Mouse (Mus musculus): Measurements from ENCODE around the gene Vmn1r80. TPM values are rescaled to one million over a fixed set of nuclear protein-coding genes. Genes with fewer than 3 reads are reported as not detected.
A peak's percentile ranks its signal among the peaks of the same experiment; 100 is the strongest.
"Not testable (repeated sequence)": the region's sequence is repeated elsewhere in the genome, so short reads cannot be mapped to it uniquely, and the experiment has no call there.

The Vmn1r80 gene
- not detected in 2 replicates for total RNA-seq (2017)

- no peak for ATAC-seq (ENCODE audit: extremely low read depth, insufficient number of reproducible peaks, low FRiP score, poor library complexity, severe bottlenecking)
Observed at GRCm38 (mm10) chr7:12188986-12189385, at the start of gene Vmn1r80. Gene Vmn1r80 (plus strand): TSS chr7:12189286.

GRCm38 (mm10) chr7:12149957-12150356, 39.1 kb upstream of the Vmn1r80 start, which contains the start of gene Vmn1r78:
Gene Vmn1r78 (plus strand): TSS chr7:12150257.
- ATAC-seq (ENCODE audit: extremely low read depth, insufficient number of reproducible peaks, low FRiP score, poor library complexity, severe bottlenecking), result no peak

- ATAC-seq (ENCODE audit: extremely low read depth, insufficient number of reproducible peaks, low FRiP score, poor library complexity, severe bottlenecking), result peak; percentile 73
Observed at GRCm38 (mm10) chr7:12156463-12156862, 32.6 kb upstream of the Vmn1r80 start.

- ATAC-seq (ENCODE audit: extremely low read depth, insufficient number of reproducible peaks, low FRiP score, poor library complexity, severe bottlenecking), result not testable (repeated sequence)
Observed at GRCm38 (mm10) chr7:12170979-12171378, 18.1 kb upstream of the Vmn1r80 start, which contains the start of gene Vmn1r79. Gene Vmn1r79 (plus strand): TSS chr7:12171279.

GRCm38 (mm10) chr7:12172926-12173325, 16.2 kb upstream of the Vmn1r80 start:
- not testable (repeated sequence) for ATAC-seq (ENCODE audit: extremely low read depth, insufficient number of reproducible peaks, low FRiP score, poor library complexity, severe bottlenecking)

GRCm38 (mm10) chr7:12204141-12204540, 15.1 kb downstream of the Vmn1r80 start:
- ATAC-seq (ENCODE audit: extremely low read depth, insufficient number of reproducible peaks, low FRiP score, poor library complexity, severe bottlenecking), result no peak

Other genes starting within 250 kb of the Vmn1r80 start
- 0.12 TPM in 1 of 2 replicates, not detected in the other for gene Vmn1r77, start 152.5 kb upstream of the Vmn1r80 start, total RNA-seq (2017)
- gene Vmn1r78, start 39.0 kb upstream of the Vmn1r80 start, total RNA-seq (2017), result not detected in 2 replicates
- gene Vmn1r79, start 18.0 kb upstream of the Vmn1r80 start, total RNA-seq (2017), result not detected in 2 replicates
- 0.93 TPM in 1 of 2 replicates, not detected in the other for gene Vmn1r81, start 79.0 kb downstream of the Vmn1r80 start, total RNA-seq (2017)
- gene Vmn1r82, start 111.1 kb downstream of the Vmn1r80 start, total RNA-seq (2017), result 0.12 TPM in 1 of 2 replicates, not detected in the other
- not detected in 2 replicates for gene Vmn1r83, start 140.2 kb downstream of the Vmn1r80 start, total RNA-seq (2017)
- not detected in 2 replicates for gene Vmn1r84, start 180.0 kb downstream of the Vmn1r80 start, total RNA-seq (2017)
- 1.5 and 1.9 TPM in 2 replicates for gene Zfp551, start 233.5 kb downstream of the Vmn1r80 start, total RNA-seq (2017)

All from neutrophil, adult 5-6 weeks (primary cell).